Mouse (Mus musculus): Measurements from ENCODE around the gene Dixdc1.

GRCm38 (mm10) chr9:50740867-50741784 is 1.8 kb upstream of the Dixdc1 start:
- no peak for TF ChIP-seq CTCF (IDR thresholded peaks at IDR 0.05; ENCODE audit: low read depth)
- no peak for TF ChIP-seq EP300 (IDR thresholded peaks at IDR 0.05; ENCODE audit: low read depth)

Data from liver, postnatal 0 days (tissue).